Mouse (Mus musculus) hematopoietic multipotent progenitor cell, adult 10-12 weeks (in vitro differentiated cells): ENCODE results near the gene 1810010H24Rik. TPM values are rescaled to one million over a fixed set of nuclear protein-coding genes. Genes with fewer than 3 reads are reported as not detected.

ENCODE experiments used
- polyA plus RNA-seq: library from polyadenylated mRNA; stranded (reverse); fragments of >175 nt; gene quantifications from 2 replicates; pipeline ENCODE4 v1.2.3, GENCODE M21; 2012; ENCODE audit warnings: low replicate concordance

The 1810010H24Rik gene
- 0.73 and 0.99 TPM in 2 replicates for polyA plus RNA-seq

DNA sequence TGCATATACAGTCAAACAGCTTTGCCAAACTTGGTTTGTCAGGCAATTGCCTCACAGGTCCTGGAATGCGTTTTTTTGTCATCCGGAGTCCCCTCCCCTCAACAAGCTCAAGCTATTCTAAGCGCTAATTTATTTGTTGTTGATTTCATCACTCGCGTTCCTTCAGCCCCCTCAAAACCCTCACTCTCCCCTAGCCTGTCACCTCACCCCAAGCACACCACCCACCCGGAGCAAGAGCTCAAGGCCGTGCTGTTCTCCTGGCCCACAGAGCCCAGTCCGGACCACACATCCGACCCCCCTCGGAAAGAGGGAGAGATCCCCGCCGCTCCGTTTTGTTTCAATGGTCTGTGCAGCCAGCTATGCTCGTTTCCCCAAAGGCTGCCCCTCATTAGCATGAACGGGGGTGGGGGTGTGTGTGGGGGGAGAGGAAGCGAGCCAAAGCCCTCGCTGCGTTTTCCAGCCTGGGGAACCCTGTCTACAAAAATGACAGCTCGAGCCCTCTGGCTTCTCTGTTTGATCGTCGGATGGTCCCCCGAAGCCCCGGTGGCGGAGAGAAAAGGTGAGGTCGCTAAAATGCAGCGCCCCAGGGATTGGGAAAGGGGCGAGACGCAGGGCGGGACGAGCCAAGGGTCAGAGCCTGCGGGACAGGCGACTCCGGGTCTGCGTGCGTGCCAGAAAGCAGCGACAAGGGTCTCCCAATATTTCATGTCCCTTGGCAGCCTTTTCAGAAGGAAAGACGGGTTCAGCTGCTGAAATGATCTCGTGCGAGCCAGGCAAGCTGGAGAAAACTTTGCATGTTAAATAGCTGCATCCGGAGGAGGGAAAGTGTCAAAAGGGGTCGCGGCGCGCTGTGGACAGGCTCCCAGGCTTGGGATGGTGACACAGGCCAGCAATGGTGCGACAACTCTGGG, at the start of gene 1810010H24Rik:
Gene 1810010H24Rik (plus strand): TSS at position 271 of the 911 bp plus-strand sequence.

GRCm38 (mm10) chr11:106999151-106999948, 26.1 kb upstream of the 1810010H24Rik start, which contains the start of gene Kpna2:
Gene Kpna2 (minus strand): TSS chr11:106999541.

Other genes with a start within 250 kb of the 1810010H24Rik start
- gene Polg2, start 246.1 kb upstream of the 1810010H24Rik start, polyA plus RNA-seq: 3.7 and 4.1 TPM in 2 replicates
- 3,300 and 9,073 TPM in 2 replicates for gene Ddx5, start 236.5 kb upstream of the 1810010H24Rik start, polyA plus RNA-seq
- 1.6 and 4.7 TPM in 2 replicates for gene Cep95, start 236.4 kb upstream of the 1810010H24Rik start, polyA plus RNA-seq
- 6.0 and 7.6 TPM in 2 replicates for gene Smurf2, start 105.0 kb upstream of the 1810010H24Rik start, polyA plus RNA-seq
- gene Kpna2, start 26.1 kb upstream of the 1810010H24Rik start, polyA plus RNA-seq: 1.7 and 4.2 TPM in 2 replicates
- gene Bptf, start 106.4 kb downstream of the 1810010H24Rik start, polyA plus RNA-seq: 177 and 339 TPM in 2 replicates
- gene Nol11, start 163.7 kb downstream of the 1810010H24Rik start, polyA plus RNA-seq: 0.52 and 1.6 TPM in 2 replicates